In genomic region chr4:132945261-132946046, GRCm38 (mm10) we compare ENCODE assay signal across 8 mouse cellular contexts. TPM values are rescaled to one million over a fixed set of nuclear protein-coding genes. Genes with fewer than 3 reads are reported as not detected.
A peak's percentile ranks its signal among the peaks of the same experiment; 100 is the strongest.
DNase-seq lines count a peak whose midpoint lies in the region; ATAC-seq and TF ChIP-seq lines count a peak whose summit lies in the region.

No protein-coding gene starts in this region.

- peak overlapping the region; percentile 55 for H3K4me2 ChIP-seq in heart, embryonic 15.5 days
- peak overlapping the region; percentile 60 for H3K4me2 ChIP-seq in liver, embryonic 14.5 days (ENCODE audit: low read depth)
- H3K4me2 ChIP-seq in stomach, embryonic 15.5 days = peak overlapping the region; percentile 47

- no peaks in the 10 kb centered on the region for H3K27me3 ChIP-seq in C2C12 (ENCODE audit: control insufficient read depth, insufficient read depth, insufficient read length)
- peaks cover 40% of the 10 kb centered on the region for H3K27me3 ChIP-seq in forebrain, embryonic 10.5 days (ENCODE audit: poor library complexity, severe bottlenecking)
- no peaks in the 10 kb centered on the region for H3K27me3 ChIP-seq in heart, embryonic 15.5 days
- H3K27me3 ChIP-seq in liver, embryonic 14.5 days (ENCODE audit: control insufficient read depth, insufficient read depth, low read length) = no peaks in the 10 kb centered on the region
- H3K27me3 ChIP-seq in stomach, embryonic 15.5 days (replicated peaks) = no peaks in the 10 kb centered on the region

- DNase-seq in brain, adult 2 months (ENCODE audit: low read depth, low spot score) = peak; percentile 91
- peak; percentile 90 for DNase-seq in forebrain, embryonic 10.5 days (ENCODE audit: extremely low spot score, low spot score)
- DNase-seq in kidney, postnatal 25 days = peak; percentile 78 to 86
- peak; percentile 52 to 67 (median 58) for DNase-seq in liver, embryonic 14.5 days (ENCODE audit: low read depth in 3 of 3, low spot score in 3 of 3)
- peak; percentile 93 for DNase-seq in neural tube, embryonic 10.5 days (ENCODE audit: extremely low spot score, low spot score)

- ATAC-seq in heart, embryonic 15.5 days (replicated peaks; ENCODE audit: insufficient number of reproducible peaks, insufficient read depth, low FRiP score, low read depth) = peak; percentile 85
- peak; percentile 67 for ATAC-seq in liver, embryonic 14.5 days (ENCODE audit: insufficient read depth)
- peak; percentile 66 for ATAC-seq in stomach, embryonic 15.5 days (ENCODE audit: insufficient read depth, low FRiP score, low read depth)

- H3K79me2 ChIP-seq in C2C12 (ENCODE audit: control insufficient read depth, insufficient read depth) = no peaks in the 10 kb centered on the region

- no peaks in the 10 kb centered on the region for H3K36me3 ChIP-seq in C2C12 (ENCODE audit: control insufficient read depth, insufficient read depth)
- H3K36me3 ChIP-seq in forebrain, embryonic 10.5 days (replicated peaks) = no peaks in the 10 kb centered on the region
- no peaks in the 10 kb centered on the region for H3K36me3 ChIP-seq in heart, embryonic 15.5 days
- no peaks in the 10 kb centered on the region for H3K36me3 ChIP-seq in liver, embryonic 14.5 days (replicated peaks; ENCODE audit: control insufficient read depth, insufficient read depth, low read depth)
- H3K36me3 ChIP-seq in stomach, embryonic 15.5 days = no peaks in the 10 kb centered on the region

- TF ChIP-seq EP300 in liver, embryonic 14.5 days (IDR thresholded peaks at IDR 0.05; ENCODE audit: low read depth) = no peak

- H3K9me3 ChIP-seq in forebrain, embryonic 10.5 days = no peaks in the 10 kb centered on the region
- H3K9me3 ChIP-seq in heart, embryonic 15.5 days (replicated peaks) = no peaks in the 10 kb centered on the region
- H3K9me3 ChIP-seq in liver, embryonic 14.5 days (ENCODE audit: control insufficient read depth, low read length) = no peaks in the 10 kb centered on the region
- no peaks in the 10 kb centered on the region for H3K9me3 ChIP-seq in stomach, embryonic 15.5 days

- peak overlapping the region; percentile 27 for H3ac ChIP-seq in C2C12 (ENCODE audit: control insufficient read depth, insufficient read length, low read depth)

- peak overlapping the region; percentile 86 for H3K27ac ChIP-seq in forebrain, embryonic 10.5 days
- H3K27ac ChIP-seq in heart, embryonic 15.5 days = peak overlapping the region; percentile 83
- H3K27ac ChIP-seq in liver, embryonic 14.5 days = no peak overlapping the region
- peak overlapping the region; percentile 74 for H3K27ac ChIP-seq in stomach, embryonic 15.5 days

- H3K4me1 ChIP-seq in forebrain, embryonic 10.5 days = peaks cover 39% of the 10 kb centered on the region
- H3K4me1 ChIP-seq in heart, embryonic 15.5 days (replicated peaks) = peaks cover 34% of the 10 kb centered on the region
- peaks cover 0 to 22% of the 10 kb centered on the region in 2 experiments; a peak in 2 of 4 replicates for H3K4me1 ChIP-seq in liver, embryonic 14.5 days (replicated peaks; ENCODE audit: control insufficient read depth in 2 of 2, insufficient read depth in 2 of 2, low read length in 1 of 2)
- peaks cover 20% of the 10 kb centered on the region for H3K4me1 ChIP-seq in stomach, embryonic 15.5 days

- H3K9ac ChIP-seq in heart, embryonic 15.5 days = peak overlapping the region; percentile 34; the same call in 1 of the 2 replicates
- no peak overlapping the region; the same call in 1 of the 2 replicates for H3K9ac ChIP-seq in liver, embryonic 14.5 days (replicated peaks)
- no peak overlapping the region for H3K9ac ChIP-seq in stomach, embryonic 15.5 days

- no peaks in the 10 kb centered on the region for H3K79me3 ChIP-seq in C2C12 (ENCODE audit: low read depth)

- peak; percentile 87 for TF ChIP-seq CTCF in C2C12 (IDR thresholded peaks at IDR 0.05; ENCODE audit: control insufficient read depth, insufficient read depth, insufficient read length)
- peak; percentile 97 for TF ChIP-seq CTCF in liver, embryonic 14.5 days (IDR thresholded peaks at IDR 0.05; ENCODE audit: low read depth)

- 8% methylated on average over 15 of the region's 15 CpGs for WGBS in forebrain, embryonic 10.5 days
- WGBS in heart, embryonic 15.5 days = 3% methylated on average over 15 of the region's 15 CpGs
- WGBS in liver, embryonic 14.5 days (ENCODE audit: insufficient replicate concordance) = 4% methylated on average over 15 of the region's 15 CpGs
- WGBS in stomach, embryonic 15.5 days = 6% methylated on average over 15 of the region's 15 CpGs

- H3K4me3 ChIP-seq in C2C12 (ENCODE audit: insufficient read depth, poor library complexity, severe bottlenecking) = no peak overlapping the region
- H3K4me3 ChIP-seq in forebrain, embryonic 10.5 days = peak overlapping the region; percentile 44
- H3K4me3 ChIP-seq in heart, embryonic 15.5 days = peak overlapping the region; percentile 24; the same call in 1 of the 2 replicates
- H3K4me3 ChIP-seq in liver, embryonic 14.5 days (ENCODE audit: insufficient read depth in 1 of 2, low read depth in 2 of 2, low read length in 2 of 2) = no peak overlapping the region; a peak in 1 of 4 replicates
- 0 out of 2 replicates have a peak overlapping the region, but pooled peaks have one; percentile 11 for H3K4me3 ChIP-seq in stomach, embryonic 15.5 days (replicated peaks)

TF ChIP-seq in C2C12, 6 proteins besides CTCF, POLR2A, EP300 and RAD21:
- TF ChIP-seq CEBPB (IDR thresholded peaks at IDR 0.05; ENCODE audit: low read depth) (no peak), MYOD1 (IDR thresholded peaks at IDR 0.05; ENCODE audit: control insufficient read depth, insufficient read length, low read depth) (no peak)

RNA-seq across cellular contexts. Expression of gene Fam76a, which starts 23.1 kb away (rescaled TPM):
- 15.5 TPM for polyA plus RNA-seq in C2C12 (2012; fragmentation: generic; extraction: Trizol)
- 29.7 and 32.2 TPM in 2 replicates for polyA plus RNA-seq in forebrain, embryonic 10.5 days (2016; fragmentation: Nextera tagmentation; extraction: Ambion mirVana)
- 37.0 and 40.0 TPM in 2 replicates for polyA plus RNA-seq in heart, embryonic 15.5 days (2015; fragmentation: Nextera tagmentation; extraction: Ambion mirVana)
- 4.4 and 7.4 TPM in 2 replicates for polyA plus RNA-seq in liver, embryonic 14.5 days (2012; rRNA removed)
- polyA plus RNA-seq in liver, embryonic 14.5 days (2014; fragmentation: Nextera tagmentation; extraction: Ambion mirVana) = 24.8 and 26.5 TPM in 2 replicates
- polyA plus RNA-seq in stomach, embryonic 15.5 days (2015; fragmentation: Nextera tagmentation; extraction: Ambion mirVana) = 39.3 and 45.5 TPM in 2 replicates

RNA-seq across cellular contexts. Expression of gene Fgr, which starts 28.4 kb away (rescaled TPM):
- 0.01 TPM for polyA plus RNA-seq in C2C12 (2012; fragmentation: generic; extraction: Trizol)
- 0.06 and 0.11 TPM in 2 replicates for polyA plus RNA-seq in forebrain, embryonic 10.5 days (2016; fragmentation: Nextera tagmentation; extraction: Ambion mirVana)
- polyA plus RNA-seq in heart, embryonic 15.5 days (2015; fragmentation: Nextera tagmentation; extraction: Ambion mirVana) = 0.42 and 1.0 TPM in 2 replicates
- 0.79 and 1.0 TPM in 2 replicates for polyA plus RNA-seq in liver, embryonic 14.5 days (2012; rRNA removed)
- 0.57 and 0.75 TPM in 2 replicates for polyA plus RNA-seq in liver, embryonic 14.5 days (2014; fragmentation: Nextera tagmentation; extraction: Ambion mirVana)
- polyA plus RNA-seq in stomach, embryonic 15.5 days (2015; fragmentation: Nextera tagmentation; extraction: Ambion mirVana) = 1.6 TPM in 2 replicates

Comparison
In these comparisons a context has a peak if more than half of its experiments do, and no peak if none do; other contexts are left out.
1. H3K4me3 ChIP-seq: peak in forebrain, embryonic 10.5 days (single experiment), heart, embryonic 15.5 days (single experiment) and stomach, embryonic 15.5 days (single experiment); none in C2C12 (single experiment) and liver, embryonic 14.5 days (0 of 2).
2. Peak in every context shown above with its lines, with median percentiles within 50 percentile points of each other: DNase-seq, ATAC-seq and H3K4me2 ChIP-seq.